Mouse (Mus musculus) brain, embryonic 14.5 days (tissue): ENCODE measurements around the gene Spp2.

ENCODE experiments used
- CTCF ChIP-seq: fragments of 200-500 bp; IDR thresholded peaks from 2 replicates; pipeline ENCODE4 v1.5.1; 2012; ENCODE audit warnings: inconsistent platforms, mild to moderate bottlenecking, moderate library complexity, borderline replicate concordance; ENCODE audit not compliant: insufficient read depth, insufficient read length; ENCODE audit errors: extremely low read depth
- POLR2A ChIP-seq: fragments of 200-500 bp; IDR thresholded peaks from 2 replicates; pipeline ENCODE4 v1.6.1; 2012; ENCODE audit warnings: mild to moderate bottlenecking, inconsistent platforms, borderline replicate concordance; ENCODE audit not compliant: poor library complexity, insufficient read depth, insufficient read length, severe bottlenecking; ENCODE audit errors: extremely low read depth

- TF ChIP-seq POLR2A = no peak
- TF ChIP-seq CTCF = no peak
These were observed 47.9 kb downstream of the Spp2 start for GRCm38 (mm10) chr1:88454703-88455102.
